Mouse (Mus musculus) CH12.LX (cell line): ENCODE results near the gene Ccn5. TPM values are rescaled to one million over a fixed set of nuclear protein-coding genes. Genes with fewer than 3 reads are reported as not detected.

Experiments
- DNase-seq: peaks from one replicate; pipeline ENCODE4 v3.0.0-alpha.2; 2013; ENCODE audit errors: extremely low read depth
- H3K27ac ChIP-seq: 2 replicates; pipeline ENCODE4 v1.5.1; 2012; ENCODE audit warnings: low read depth, mild to moderate bottlenecking, control low read depth, moderate library complexity; ENCODE audit not compliant: insufficient read depth
- H3K27me3 ChIP-seq: replicated peaks from 2 replicates; pipeline ENCODE3; 2012; ENCODE audit warnings: inconsistent platforms
- H3K36me3 ChIP-seq, 2 experiments: replicated peaks in 1 of 2; 2 replicates each; pipeline versions ENCODE3 to v1.6.1; 2012; ENCODE audit warnings: inconsistent platforms in 1 of 2, low read length in 1 of 2, mild to moderate bottlenecking in 1 of 2, mixed read lengths in 1 of 2, moderate library complexity in 1 of 2; ENCODE audit not compliant: control insufficient read depth in 1 of 2, insufficient read depth in 1 of 2
- H3K4me1 ChIP-seq, 2 experiments: 2 replicates each; pipeline ENCODE4 v1.6.1; 2012; ENCODE audit warnings: inconsistent platforms in 1 of 2, moderate library complexity in 1 of 2; ENCODE audit not compliant: insufficient read depth in 2 of 2, control insufficient read depth in 1 of 2
- H3K4me2 ChIP-seq: 2 replicates; pipeline ENCODE4 v1.6.1; 2012; ENCODE audit warnings: low read depth, mild to moderate bottlenecking, control low read depth; ENCODE audit not compliant: poor library complexity, insufficient read depth, severe bottlenecking
- H3K4me3 ChIP-seq, 3 experiments: fragments of 150-350 bp in 1 of 3; sonication (generic) in 1 of 3; replicated peaks in 1 of 3; 2 replicates each; pipeline versions ENCODE3 to v1.5.1; 2011 to 2012; ENCODE audit warnings: low read depth in 2 of 3, low read length in 2 of 3, mild to moderate bottlenecking in 2 of 3, moderate library complexity in 2 of 3, control low read depth in 1 of 3, improper control_type of control experiment in 1 of 3, inconsistent platforms in 1 of 3, mixed read lengths in 1 of 3; ENCODE audit not compliant: poor library complexity in 1 of 3
- H3K79me2 ChIP-seq: replicated peaks from 2 replicates; pipeline ENCODE4 v1.6.1; 2012; ENCODE audit warnings: mild to moderate bottlenecking, moderate library complexity; ENCODE audit not compliant: control insufficient read depth, poor library complexity, insufficient read depth, severe bottlenecking; ENCODE audit errors: extremely low read depth
- H3K9ac ChIP-seq: 2 replicates; pipeline ENCODE4 v1.6.1; 2012; ENCODE audit warnings: low read depth, mild to moderate bottlenecking, control low read depth, moderate library complexity; ENCODE audit not compliant: insufficient read depth
- H3K9me3 ChIP-seq: replicated peaks from 2 replicates; pipeline ENCODE3; 2012; ENCODE audit warnings: low read length, inconsistent platforms, mixed read lengths
- CHD2 ChIP-seq: IDR thresholded peaks from 2 replicates; pipeline ENCODE4 v1.6.1; 2011; ENCODE audit warnings: low read length, improper control_type of control experiment
- CTCF ChIP-seq, 2 experiments: IDR thresholded peaks in 1 of 2; conservative IDR thresholded peaks in 1 of 2; 2 replicates each; pipeline ENCODE4 v1.5.1; 2011 to 2012; ENCODE audit warnings: low read depth in 2 of 2, low read length in 2 of 2, improper control_type of control experiment in 1 of 2, inconsistent platforms in 1 of 2, mild to moderate bottlenecking in 1 of 2, moderate library complexity in 1 of 2
- ELF1 ChIP-seq: IDR thresholded peaks from 2 replicates; pipeline ENCODE4 v1.6.1; 2014; ENCODE audit warnings: low read depth, mild to moderate bottlenecking, inconsistent platforms, low read length, improper control_type of control experiment
- EP300 ChIP-seq: IDR thresholded peaks from 2 replicates; pipeline ENCODE4 v1.6.1; 2011; ENCODE audit warnings: low read length, improper control_type of control experiment
- ETS1 ChIP-seq: conservative IDR thresholded peaks from 2 replicates; pipeline ENCODE4 v1.6.1; 2012; ENCODE audit warnings: low read depth, mild to moderate bottlenecking, inconsistent platforms, low read length, improper control_type of control experiment, moderate library complexity
- IRF4 ChIP-seq: IDR thresholded peaks from 2 replicates; pipeline ENCODE4 v1.6.1; 2014; ENCODE audit warnings: low read depth, mild to moderate bottlenecking, inconsistent platforms, low read length, improper control_type of control experiment
- JUND ChIP-seq: conservative IDR thresholded peaks from 2 replicates; pipeline ENCODE4 v1.6.1; 2011; ENCODE audit warnings: low read depth, low read length, improper control_type of control experiment
- MAX ChIP-seq: IDR thresholded peaks from 2 replicates; pipeline ENCODE4 v1.6.1; 2011; ENCODE audit warnings: low read length, improper control_type of control experiment
- MAZ ChIP-seq: IDR thresholded peaks from 2 replicates; pipeline ENCODE4 v1.6.1; 2012; ENCODE audit warnings: low read depth, mild to moderate bottlenecking, inconsistent platforms, low read length, improper control_type of control experiment, moderate library complexity
- MYC ChIP-seq: IDR thresholded peaks from 2 replicates; pipeline ENCODE4 v1.6.1; 2011; ENCODE audit warnings: low read depth, mild to moderate bottlenecking, improper control_type of control experiment, low read length
- NELFE ChIP-seq: IDR thresholded peaks from 2 replicates; pipeline ENCODE4 v1.6.1; 2011; ENCODE audit warnings: low read depth, low read length, improper control_type of control experiment
- PAX5 ChIP-seq: IDR thresholded peaks from 2 replicates; pipeline ENCODE4 v1.6.1; 2012; ENCODE audit warnings: low read length, inconsistent platforms, mixed read lengths
- RAD21 ChIP-seq: IDR thresholded peaks from 2 replicates; pipeline ENCODE4 v1.6.1; 2011; ENCODE audit warnings: low read depth, mild to moderate bottlenecking, low read length, improper control_type of control experiment, moderate library complexity
- RCOR1 ChIP-seq: conservative IDR thresholded peaks from 2 replicates; pipeline ENCODE4 v1.6.1; 2012; ENCODE audit warnings: low read depth, mild to moderate bottlenecking, inconsistent platforms, low read length, improper control_type of control experiment
- SMC3 ChIP-seq: IDR thresholded peaks from 2 replicates; pipeline ENCODE4 v1.6.1; 2011; ENCODE audit warnings: low read depth, low read length, improper control_type of control experiment
- UBTF ChIP-seq: IDR thresholded peaks from 2 replicates; pipeline ENCODE4 v1.6.1; 2012; ENCODE audit warnings: low read depth, mild to moderate bottlenecking, inconsistent platforms, low read length, improper control_type of control experiment, moderate library complexity
- USF2 ChIP-seq: conservative IDR thresholded peaks from 2 replicates; pipeline ENCODE4 v1.6.1; 2011; ENCODE audit warnings: low read depth, low read length, improper control_type of control experiment
- ZC3H11A ChIP-seq: IDR thresholded peaks from 2 replicates; pipeline ENCODE4 v1.6.1; 2012; ENCODE audit warnings: low read depth, mild to moderate bottlenecking, inconsistent platforms, low read length, improper control_type of control experiment
- ZMIZ1 ChIP-seq: IDR thresholded peaks from 2 replicates; pipeline ENCODE4 v1.6.1; 2012; ENCODE audit warnings: low read depth, mild to moderate bottlenecking, inconsistent platforms, low read length, improper control_type of control experiment
- ZNF384 ChIP-seq: IDR thresholded peaks from 2 replicates; pipeline ENCODE4 v1.6.1; 2012; ENCODE audit warnings: low read depth, low read length, improper control_type of control experiment, inconsistent platforms
- dilution Hi-C: fragments of 300-500 bp; cut with MboI; formaldehyde crosslinking; loops from 2 replicates; pipeline ENCODE4 v1.14.3; 2020; ENCODE audit warnings: low sequenced_read_pairs; ENCODE audit not compliant: extremely low pct_unique_long_range_greater_than_20kb, extremely low pct_ligation_motif_present
- in situ Hi-C: fragments of 300-500 bp; cut with MboI; formaldehyde crosslinking; loops from 3 replicates; pipeline ENCODE4 v1.14.3; 2019; ENCODE audit warnings: low sequenced_read_pairs, low pct_ligation_motif_present, low pct_unique_long_range_greater_than_20kb, mixed read lengths
- polyA plus RNA-seq: library from polyadenylated mRNA; unstranded; fragments of >175 nt; gene quantifications from 2 replicates; pipeline ENCODE4 v1.2.1, GENCODE M21; 2012; ENCODE audit warnings: low read depth; ENCODE audit not compliant: insufficient read length
- total RNA-seq, 2 experiments: library from RNA; depleted of rRNA; stranded (reverse); fragments of 300-350 nt in 1 of 2; fragments of >200 nt in 1 of 2; gene quantifications; 2 replicates each; pipeline ENCODE4 v1.2.3; 2012 to 2014

The Ccn5 gene
- total and polyA plus RNA-seq, 3 experiments: not detected

DNA sequence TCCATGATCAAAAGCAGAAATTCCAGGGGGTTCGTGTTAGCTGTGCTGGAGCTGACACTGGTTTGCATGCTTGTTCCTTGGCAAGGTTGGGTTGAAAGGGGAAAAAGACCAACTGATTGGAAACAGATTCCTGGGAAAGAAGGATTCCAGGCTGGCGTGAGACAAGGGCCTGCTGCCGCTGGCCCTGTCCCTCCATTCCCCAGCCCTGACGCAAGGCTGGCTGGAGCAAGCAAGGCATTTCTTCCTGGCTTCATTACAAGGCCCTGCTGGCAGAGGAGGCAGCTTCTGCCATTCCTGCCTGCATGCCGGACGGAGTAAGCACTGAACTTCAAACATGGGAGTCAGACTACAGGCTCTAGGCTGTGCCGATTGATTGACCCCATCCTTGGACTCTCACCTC lies 22.2 kb upstream of the Ccn5 start:
- Histone ChIP-seq H3K9ac (no peak overlapping the region), H3K9me3 (no peaks in the 10 kb centered on the region), H3K4me3 (no peak overlapping the region), H3K4me1 (peaks cover 0 to under 1% of the 10 kb centered on the region in 2 experiments; a peak in 2 of 4 replicates), H3K27ac (no peak overlapping the region), H3K27me3 (peaks cover 61% of the 10 kb centered on the region), H3K36me3 (no peaks in the 10 kb centered on the region), H3K4me2 (no peak overlapping the region), H3K79me2 (no peaks in the 10 kb centered on the region)
- TF ChIP-seq MAZ (no peak), CHD2 (no peak), CTCF (conservative IDR thresholded peaks at IDR 0.05 in 1 of 2, IDR thresholded peaks at IDR 0.05 in 1 of 2; ENCODE audit: low read depth in 2 of 2, low read length in 2 of 2) (no peak), ZNF384 (no peak), ZMIZ1 (no peak), MAX (no peak), RCOR1 (no peak), USF2 (no peak)
- dilution Hi-C loops: no loop called here
- no peak for DNase-seq
- in situ Hi-C loops: no loop called here

DNA sequence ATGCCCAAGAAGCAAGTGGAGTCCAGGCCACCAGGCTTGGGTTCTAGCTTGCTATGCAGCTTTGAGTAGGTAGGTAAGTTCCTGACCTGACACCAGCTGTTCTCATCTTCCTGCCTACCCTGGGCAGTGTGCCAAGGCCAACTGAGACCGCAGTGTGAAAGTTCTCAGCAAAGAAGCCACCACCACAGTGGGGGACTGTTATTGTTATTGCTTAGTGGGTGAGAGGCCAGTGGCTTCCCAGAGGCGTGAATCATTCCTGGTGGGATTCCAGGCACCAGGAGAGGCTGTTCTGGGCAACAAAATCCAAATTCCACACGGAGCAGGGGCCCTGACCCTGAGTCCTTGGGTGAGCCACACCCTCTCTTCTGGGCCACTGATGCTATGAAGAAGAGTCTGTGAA lies 19.8 kb upstream of the Ccn5 start:
- Histone ChIP-seq H3K4me3 (no peak overlapping the region), H3K79me2 (no peaks in the 10 kb centered on the region), H3K4me1 (peaks cover 0 to 7% of the 10 kb centered on the region in 2 experiments; a peak in 2 of 4 replicates), H3K27me3 (peaks cover 79% of the 10 kb centered on the region), H3K9me3 (no peaks in the 10 kb centered on the region)
- TF ChIP-seq MYC (no peak), PAX5 (no peak), ETS1 (no peak), JUND (no peak), RAD21 (no peak), ELF1 (no peak), EP300 (no peak), CTCF (conservative IDR thresholded peaks at IDR 0.05 in 1 of 2, IDR thresholded peaks at IDR 0.05 in 1 of 2; ENCODE audit: low read depth in 2 of 2, low read length in 2 of 2) (no peak), NELFE (no peak), MAZ (no peak), ZC3H11A (no peak), UBTF (no peak), IRF4 (no peak), SMC3 (no peak)
- TF ChIP-seq, all 38 proteins: peak for 0
- dilution Hi-C loops: no loop called here
- Histone ChIP-seq H3K36me3 (no peaks in the 10 kb centered on the region), H3K27ac (no peak overlapping the region), H3K9ac (no peak overlapping the region), H3K4me2 (no peak overlapping the region)
- in situ Hi-C loops: no loop called here
- DNase-seq: no peak
